Mouse (Mus musculus) midbrain, embryonic 16.5 days (tissue): Measurements from ENCODE around the gene Olfr160. TPM values are rescaled to one million over a fixed set of nuclear protein-coding genes. Genes with fewer than 3 reads are reported as not detected.

Source experiments
- ATAC-seq: fragments of 200-750 bp; cut with Nextera tagmentation; 2 replicates; pipeline ENCODE4 v1.8.0; 2017; ENCODE audit warnings: moderate TSS enrichment
- H3K27ac ChIP-seq: fragments of 300-500 bp; sonication (generic); 2 replicates; pipeline ENCODE4 v1.5.1; 2014; ENCODE audit warnings: mild to moderate bottlenecking, low read length, mixed read lengths
- H3K27me3 ChIP-seq: fragments of 300-500 bp; sonication (generic); 2 replicates; pipeline ENCODE4 v1.6.1; 2014; ENCODE audit warnings: low read depth, low read length, mixed read lengths; ENCODE audit not compliant: control insufficient read depth, insufficient read depth
- H3K36me3 ChIP-seq: fragments of 300-500 bp; sonication (generic); 2 replicates; pipeline ENCODE4 v1.6.1; 2014; ENCODE audit warnings: mild to moderate bottlenecking, low read length, moderate library complexity, mixed read lengths; ENCODE audit not compliant: control insufficient read depth, insufficient read depth
- H3K4me1 ChIP-seq: fragments of 300-500 bp; sonication (generic); 2 replicates; pipeline ENCODE4 v1.6.1; 2014; ENCODE audit warnings: mild to moderate bottlenecking, low read length, mixed read lengths; ENCODE audit not compliant: control insufficient read depth, insufficient read depth
- H3K4me2 ChIP-seq: fragments of 300-500 bp; sonication (generic); 2 replicates; pipeline ENCODE4 v1.6.1; 2014; ENCODE audit warnings: mild to moderate bottlenecking, low read length, mixed read lengths
- H3K4me3 ChIP-seq: fragments of 300-500 bp; sonication (generic); 2 replicates; pipeline ENCODE4 v1.5.1; 2014; ENCODE audit warnings: low read depth, mild to moderate bottlenecking, low read length, moderate library complexity, mixed read lengths
- H3K9ac ChIP-seq: fragments of 300-500 bp; sonication (generic); 2 replicates; pipeline ENCODE4 v1.6.1; 2014; ENCODE audit warnings: low read depth, low read length, mixed read lengths
- H3K9me3 ChIP-seq: fragments of 300-500 bp; sonication (generic); replicated peaks from 2 replicates; pipeline ENCODE4 v1.6.1; 2014; ENCODE audit warnings: mild to moderate bottlenecking, low read length, mixed read lengths; ENCODE audit not compliant: control insufficient read depth, poor library complexity, severe bottlenecking
- WGBS: fragments of 180-500 bp; shearing (Covaris S2); extraction: QIAGEN DNeasy Blood & Tissue Kit; methylation state at CpG from one replicate; pipeline ENCODE4 v1.1.7; 2014; 5-methylcytosine and 5-hydroxymethylcytosine counted together
- polyA plus RNA-seq: library from polyadenylated mRNA; unstranded; fragments of >200 nt; fragmentation: Nextera tagmentation; extraction: Ambion mirVana; gene quantifications from 2 replicates; pipeline ENCODE4 v1.2.1, GENCODE M21; 2015

Olfr160 gene
- polyA plus RNA-seq, 1 experiment from 2014 or later, result not detected

DNA sequence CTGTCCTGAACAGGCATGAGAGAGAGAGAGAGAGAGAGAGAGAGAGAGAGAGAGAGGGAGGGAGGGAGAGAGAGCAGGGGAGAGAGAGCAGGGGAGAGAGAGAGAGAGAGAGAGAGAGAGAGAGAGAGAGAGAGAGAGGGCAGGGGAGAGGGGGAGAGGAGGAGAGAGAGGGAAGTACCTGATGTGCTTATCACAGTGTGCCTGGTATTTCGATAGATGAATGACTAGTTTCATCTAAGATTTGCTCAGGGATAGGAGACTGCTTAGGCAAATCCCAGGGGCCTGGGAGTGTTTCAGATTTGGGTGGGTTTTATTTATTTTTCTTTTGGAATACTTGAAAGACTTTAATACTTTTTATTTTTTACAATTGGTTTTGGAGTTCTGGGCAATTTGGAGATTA is 52.8 kb downstream of the Olfr160 start:
- Histone ChIP-seq H3K9ac (no peak overlapping the region), H3K4me2 (no peak overlapping the region), H3K36me3 (no peaks in the 10 kb centered on the region), H3K27me3 (no peaks in the 10 kb centered on the region), H3K4me3 (no peak overlapping the region), H3K27ac (no peak overlapping the region), H3K9me3 (no peaks in the 10 kb centered on the region), H3K4me1 (no peaks in the 10 kb centered on the region)
- no peak for ATAC-seq
- 86% methylated on average over 1 of the region's 1 CpGs for WGBS

GRCm38 (mm10) chr9:37659413-37659812 is 56.6 kb downstream of the Olfr160 start:
- no peak for ATAC-seq
- Histone ChIP-seq H3K36me3 (no peaks in the 10 kb centered on the region), H3K4me3 (no peak overlapping the region)

More at GRCm38 (mm10) chr9:37659413-37659812, 56.6 kb downstream of the Olfr160 start:
- Histone ChIP-seq H3K4me1 (peaks cover 15% of the 10 kb centered on the region), H3K4me2 (no peak overlapping the region), H3K27ac (no peak overlapping the region), H3K9ac (no peak overlapping the region), H3K9me3 (no peaks in the 10 kb centered on the region), H3K27me3 (no peaks in the 10 kb centered on the region)
- 87% methylated on average over 6 of the region's 6 CpGs for WGBS

Other genes starting within 250 kb of the Olfr160 start
- 34.8 and 35.0 TPM in 2 replicates for gene Msantd2, start 226.9 kb downstream of the Olfr160 start, polyA plus RNA-seq
- gene Esam, start 188.2 kb downstream of the Olfr160 start, polyA plus RNA-seq, result 38.8 and 42.1 TPM in 2 replicates
- 0.72 and 1.2 TPM in 2 replicates for gene Vsig2, start 177.0 kb downstream of the Olfr160 start, polyA plus RNA-seq
- 13.8 and 18.4 TPM in 2 replicates for gene Nrgn, start 163.3 kb downstream of the Olfr160 start, polyA plus RNA-seq
- gene Siae, start 160.6 kb downstream of the Olfr160 start, polyA plus RNA-seq, result 12.7 and 13.8 TPM in 2 replicates
- gene Spa17, start 102.5 kb downstream of the Olfr160 start, polyA plus RNA-seq, result 9.0 and 11.1 TPM in 2 replicates
- gene Tbrg1, start 58.9 kb downstream of the Olfr160 start, polyA plus RNA-seq, result 92.3 and 98.7 TPM in 2 replicates
- 0.14 and 0.43 TPM in 2 replicates for gene Panx3, start 47.0 kb downstream of the Olfr160 start, polyA plus RNA-seq
- not detected in 2 replicates for gene Olfr874, start 28.9 kb upstream of the Olfr160 start, polyA plus RNA-seq
- not detected in 2 replicates for gene Olfr875, start 55.6 kb upstream of the Olfr160 start, polyA plus RNA-seq
- gene Olfr876, start 86.8 kb upstream of the Olfr160 start, polyA plus RNA-seq, result not detected in 2 replicates
- gene Olfr877, start 138.0 kb upstream of the Olfr160 start, polyA plus RNA-seq, result not detected in 2 replicates
- not detected in 2 replicates for gene Olfr145, start 180.5 kb upstream of the Olfr160 start, polyA plus RNA-seq
- not detected in 2 replicates for gene Olfr878, start 201.6 kb upstream of the Olfr160 start, polyA plus RNA-seq